Mouse (Mus musculus) limb, embryonic 14.5 days (tissue): ENCODE measurements around the gene Cers3. TPM values are rescaled to one million over a fixed set of nuclear protein-coding genes. Genes with fewer than 3 reads are reported as not detected.

ENCODE experiments used
- ATAC-seq: fragments of 200-750 bp; cut with Nextera tagmentation; 2 replicates; pipeline ENCODE4 v1.8.0; 2017; ENCODE audit warnings: low read depth, moderate number of reproducible peaks, moderate TSS enrichment; ENCODE audit not compliant: low FRiP score
- DNase-seq: peaks from one replicate; pipeline ENCODE4 v3.0.0-alpha.2; 2015; ENCODE audit warnings: low spot score
- H3K27ac ChIP-seq: fragments of 300-500 bp; sonication (generic); replicated peaks from 2 replicates; pipeline ENCODE4 v1.5.1; 2014; ENCODE audit warnings: low read depth, mild to moderate bottlenecking, low read length, moderate library complexity, mixed read lengths
- H3K27me3 ChIP-seq: fragments of 300-500 bp; sonication (generic); 2 replicates; pipeline ENCODE4 v1.6.1; 2014; ENCODE audit warnings: low read length, mixed read lengths; ENCODE audit not compliant: control insufficient read depth, insufficient read depth
- H3K36me3 ChIP-seq: fragments of 300-500 bp; sonication (generic); 2 replicates; pipeline ENCODE4 v1.6.1; 2014; ENCODE audit warnings: mild to moderate bottlenecking, low read length, moderate library complexity, mixed read lengths; ENCODE audit not compliant: control insufficient read depth, insufficient read depth
- H3K4me1 ChIP-seq: fragments of 300-500 bp; sonication (generic); 2 replicates; pipeline ENCODE4 v1.6.1; 2014; ENCODE audit warnings: antibody characterized with exemption, low read length, mixed read lengths; ENCODE audit not compliant: control insufficient read depth, insufficient read depth
- H3K4me2 ChIP-seq: fragments of 300-500 bp; sonication (generic); replicated peaks from 2 replicates; pipeline ENCODE4 v1.6.1; 2014; ENCODE audit warnings: low read depth, mild to moderate bottlenecking, low read length, moderate library complexity; ENCODE audit not compliant: severe bottlenecking
- H3K4me3 ChIP-seq: fragments of 300-500 bp; sonication (generic); replicated peaks from 2 replicates; pipeline ENCODE4 v1.5.1; 2014; ENCODE audit warnings: low read length
- H3K9ac ChIP-seq: fragments of 300-500 bp; sonication (generic); 2 replicates; pipeline ENCODE4 v1.6.1; 2014; ENCODE audit warnings: mild to moderate bottlenecking, low read depth, low read length, moderate library complexity; ENCODE audit not compliant: severe bottlenecking
- H3K9me3 ChIP-seq: fragments of 300-500 bp; sonication (generic); 2 replicates; pipeline ENCODE4 v1.6.1; 2016; ENCODE audit warnings: low read length; ENCODE audit not compliant: control insufficient read depth
- POLR2A ChIP-seq: fragments of 200-500 bp; IDR thresholded peaks from 2 replicates; pipeline ENCODE4 v1.8.0; 2012; ENCODE audit warnings: inconsistent platforms, mild to moderate bottlenecking, moderate library complexity, borderline replicate concordance; ENCODE audit not compliant: insufficient read depth, insufficient read length; ENCODE audit errors: extremely low read depth
- WGBS: fragments of 180-500 bp; shearing (Covaris S2); extraction: QIAGEN DNeasy Blood & Tissue Kit; methylation state at CpG from one replicate; pipeline ENCODE4 v1.1.7; 2014; 5-methylcytosine and 5-hydroxymethylcytosine counted together
- polyA plus RNA-seq, 2 experiments: library from polyadenylated mRNA; depleted of rRNA in 1 of 2; stranded (reverse) in 1 of 2; unstranded in 1 of 2; fragments of >200 nt; fragmentation: Nextera tagmentation in 1 of 2; extraction: Ambion mirVana in 1 of 2; gene quantifications; 2 replicates each; pipeline versions ENCODE4 v1.2.1 to v1.2.3; 2012 to 2014

The Cers3 gene
- polyA plus RNA-seq, 2 experiments = 4.4 to 12.0 TPM

GRCm38 (mm10) chr7:66813172-66813571 is 69.9 kb downstream of the Cers3 start:
- no peak for TF ChIP-seq POLR2A
- H3K9ac ChIP-seq = no peak overlapping the region
- 57% methylated on average over 1 of the region's 1 CpGs for WGBS
- H3K4me1 ChIP-seq = peaks cover 14% of the 10 kb centered on the region
- no peak overlapping the region for H3K27ac ChIP-seq
- no peaks in the 10 kb centered on the region for H3K9me3 ChIP-seq
- no peak overlapping the region for H3K4me3 ChIP-seq
- no peak overlapping the region for H3K4me2 ChIP-seq
- ATAC-seq = no peak
- DNase-seq = no peak
- no peaks in the 10 kb centered on the region for H3K27me3 ChIP-seq
- H3K36me3 ChIP-seq = no peaks in the 10 kb centered on the region

DNA sequence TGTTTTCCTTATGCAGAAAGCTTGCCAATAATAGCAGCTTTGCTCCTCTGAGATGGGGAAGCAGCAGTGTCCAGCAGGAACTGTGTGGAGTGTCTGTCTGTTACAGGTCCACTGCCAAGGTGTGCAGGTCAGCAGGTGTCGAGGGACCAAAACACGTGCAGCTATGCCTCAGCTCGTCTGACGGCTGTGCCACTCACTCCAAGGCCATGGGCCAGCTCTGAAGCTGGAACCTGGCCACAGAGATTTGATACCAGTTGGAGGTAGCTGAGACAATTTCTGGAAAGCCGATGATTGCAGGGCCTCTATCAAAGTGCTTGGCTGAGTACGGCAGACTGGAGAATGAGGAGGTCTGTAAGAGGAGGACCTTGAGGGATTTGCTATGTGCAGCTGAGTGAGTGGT is 72.2 kb downstream of the Cers3 start:
- Histone ChIP-seq H3K4me1 (peaks cover 14% of the 10 kb centered on the region), H3K9ac (no peak overlapping the region), H3K27ac (no peak overlapping the region), H3K4me2 (no peak overlapping the region), H3K9me3 (no peaks in the 10 kb centered on the region), H3K36me3 (no peaks in the 10 kb centered on the region), H3K27me3 (no peaks in the 10 kb centered on the region), H3K4me3 (no peak overlapping the region)
- DNase-seq (no peak), ATAC-seq (no peak)
- no peak for TF ChIP-seq POLR2A
- WGBS = 74% methylated on average over 6 of the region's 6 CpGs

GRCm38 (mm10) chr7:66820034-66820433 is 76.7 kb downstream of the Cers3 start:
- Histone ChIP-seq H3K27ac (no peak overlapping the region), H3K4me2 (no peak overlapping the region), H3K4me3 (no peak overlapping the region), H3K27me3 (no peaks in the 10 kb centered on the region), H3K9me3 (no peaks in the 10 kb centered on the region), H3K4me1 (peaks cover 12% of the 10 kb centered on the region), H3K9ac (no peak overlapping the region), H3K36me3 (no peaks in the 10 kb centered on the region)
- no peak for TF ChIP-seq POLR2A
- WGBS = 26% methylated on average over 6 of the region's 6 CpGs
- DNase-seq = no peak
- ATAC-seq = no peak

GRCm38 (mm10) chr7:66830803-66831202 is 87.5 kb downstream of the Cers3 start:
- no peak overlapping the region for H3K27ac ChIP-seq
- H3K4me2 ChIP-seq = no peak overlapping the region
- no peak overlapping the region for H3K4me3 ChIP-seq
- no peak for TF ChIP-seq POLR2A
- no peaks in the 10 kb centered on the region for H3K9me3 ChIP-seq
- no peaks in the 10 kb centered on the region for H3K27me3 ChIP-seq
- H3K4me1 ChIP-seq = peaks cover 15% of the 10 kb centered on the region
- no peak for DNase-seq
- H3K36me3 ChIP-seq = no peaks in the 10 kb centered on the region
- no peak overlapping the region for H3K9ac ChIP-seq
- ATAC-seq = no peak
- WGBS = 69% methylated on average over 5 of the region's 5 CpGs

- Histone ChIP-seq H3K9ac (no peak overlapping the region), H3K27ac (no peak overlapping the region), H3K36me3 (no peaks in the 10 kb centered on the region), H3K27me3 (no peaks in the 10 kb centered on the region), H3K9me3 (no peaks in the 10 kb centered on the region), H3K4me1 (peaks cover 15% of the 10 kb centered on the region), H3K4me2 (no peak overlapping the region), H3K4me3 (no peak overlapping the region)
- WGBS = 22% methylated on average over 5 of the region's 5 CpGs
- ATAC-seq (no peak), DNase-seq (peak; percentile 78)
- no peak for TF ChIP-seq POLR2A
Measured at GRCm38 (mm10) chr7:66831295-66831694, 88.0 kb downstream of the Cers3 start.

DNA sequence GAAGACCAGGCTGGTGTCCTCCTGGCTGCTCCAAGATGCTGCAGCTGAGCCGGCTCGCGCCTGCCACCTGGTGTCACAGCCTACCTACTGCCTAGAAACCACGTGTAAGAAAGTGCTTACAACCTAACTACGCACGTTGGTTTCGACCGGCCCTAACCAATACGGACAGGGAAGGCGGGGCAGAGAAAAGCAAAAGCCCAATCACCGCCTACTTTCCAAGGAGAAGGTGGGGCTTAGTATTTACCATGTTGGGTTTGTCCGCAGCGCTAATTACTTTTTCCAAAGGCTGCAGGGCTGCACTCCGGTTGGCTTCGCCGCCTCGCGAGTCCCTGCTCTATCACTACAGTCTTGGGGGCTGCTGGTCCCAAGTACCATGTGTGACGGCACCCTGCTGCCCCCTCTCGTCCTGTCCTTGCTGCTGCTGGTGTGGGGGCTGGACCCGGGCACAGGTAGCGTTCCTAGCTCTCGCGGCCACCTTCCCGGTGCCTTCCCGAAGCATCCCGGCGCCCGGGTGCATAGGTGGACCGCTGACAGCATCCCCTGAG is 96.2 kb downstream of the Cers3 start, which contains the start of gene Adamts17:
TSS of gene Adamts17 (plus strand) at position 273 of the 545 bp plus-strand sequence.
- Histone ChIP-seq H3K27me3 (no peaks in the 10 kb centered on the region), H3K9me3 (no peaks in the 10 kb centered on the region), H3K27ac (peak within 1 kb of the TSS; percentile 62), H3K4me3 (peak within 1 kb of the TSS; percentile 68), H3K9ac (peak within 1 kb of the TSS; percentile 70), H3K36me3 (peaks cover 3% of the 10 kb centered on the region), H3K4me2 (peak within 1 kb of the TSS; percentile 100), H3K4me1 (peaks cover 36% of the 10 kb centered on the region)
- peak; percentile 95 for ATAC-seq
- WGBS = under 1% methylated on average over 30 of the region's 30 CpGs
- DNase-seq = peak; percentile 99
- no peak for TF ChIP-seq POLR2A
